Mouse (Mus musculus) E14TG2a.4 (cell line): ENCODE measurements around the gene Gm10721.
"Not testable (repeated sequence)": the region's sequence is repeated elsewhere in the genome, so short reads cannot be mapped to it uniquely, and the experiment has no call there.

ENCODE experiments used
- CTCF ChIP-seq: conservative IDR thresholded peaks from 2 replicates; pipeline ENCODE4 v1.5.1; 2014; ENCODE audit warnings: low read length
- NANOG ChIP-seq: IDR thresholded peaks from 2 replicates; pipeline ENCODE4 v1.6.1; 2014; ENCODE audit warnings: borderline replicate concordance, low read length, mixed read lengths
- POU5F1 ChIP-seq: IDR thresholded peaks from 2 replicates; pipeline ENCODE4 v1.6.1; 2014; ENCODE audit warnings: low read length, borderline replicate concordance

GRCm38 (mm10) chr9:3024912-3025467 is 12.1 kb downstream of the Gm10721 start, which contains the start of gene Gm10717:
- TF ChIP-seq POU5F1, CTCF, NANOG: not testable (repeated sequence)
